Mouse (Mus musculus): ENCODE measurements at regions not wholly inside any gene's neighbourhood (a gene's known extent, or its start where the extent isn't known, plus 50 kb on each side); places are given as distances from the start of the nearest gene placed in this dataset.

GRCm38 (mm10) chr8:54464977-54465376, 64.4 kb upstream of the Asb5 start:
- 15% methylated on average over 5 of the region's 5 CpGs for WGBS (ENCODE audit: insufficient replicate concordance)
- no peaks in the 10 kb centered on the region for H3K9me3 ChIP-seq (replicated peaks)
- H3K9ac ChIP-seq: no peak overlapping the region
- 0 out of 2 replicates have a peak, but pooled peaks cover 5% of the 10 kb centered on the region for H3K4me1 ChIP-seq (replicated peaks)
- no peak overlapping the region for H3K4me3 ChIP-seq (replicated peaks)
- no peaks in the 10 kb centered on the region for H3K36me3 ChIP-seq (replicated peaks)
- H3K4me2 ChIP-seq: no peak overlapping the region
- ATAC-seq (ENCODE audit: insufficient read depth): peak; percentile 64
- H3K27ac ChIP-seq (replicated peaks): no peak overlapping the region
- no peaks in the 10 kb centered on the region for H3K27me3 ChIP-seq

- 25% methylated on average over 3 of the region's 3 CpGs for WGBS (ENCODE audit: insufficient replicate concordance)
- Histone ChIP-seq H3K27ac (replicated peaks) (no peak overlapping the region), H3K4me3 (replicated peaks) (no peak overlapping the region), H3K9me3 (replicated peaks) (no peaks in the 10 kb centered on the region), H3K4me2 (no peak overlapping the region), H3K9ac (no peak overlapping the region), H3K36me3 (replicated peaks) (no peaks in the 10 kb centered on the region), H3K27me3 (no peaks in the 10 kb centered on the region), H3K4me1 (replicated peaks) (0 out of 2 replicates have a peak, but pooled peaks cover 5% of the 10 kb centered on the region)
- ATAC-seq (ENCODE audit: insufficient read depth): peak; percentile 37; the same call in 1 of the 2 replicates
These were observed 63.8 kb upstream of the Asb5 start for GRCm38 (mm10) chr8:54465458-54466102.
